Mouse (Mus musculus): ENCODE measurements at regions not wholly inside any gene's neighbourhood (a gene's known extent, or its start where the extent isn't known, plus 50 kb on each side); places are given as distances from the start of the nearest gene placed in this dataset.

DNA sequence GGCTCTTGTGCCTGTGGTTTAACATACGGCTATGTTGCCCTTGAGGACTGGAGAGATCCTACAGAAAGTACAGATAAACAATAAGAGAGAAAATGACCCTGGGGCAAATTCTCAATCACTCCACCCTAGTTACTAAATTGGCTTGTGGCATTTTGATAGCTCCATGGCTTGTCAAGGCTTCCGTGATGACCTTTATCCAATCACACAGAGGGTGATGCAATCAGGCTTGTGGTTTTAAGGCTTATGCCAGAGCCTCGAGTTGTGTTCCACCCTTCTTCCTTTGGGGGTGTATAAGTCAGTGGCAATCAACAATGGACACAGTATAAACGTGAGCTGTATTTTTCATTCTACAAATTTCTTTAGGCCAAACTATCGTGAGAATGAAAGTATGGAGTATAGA lies 513.5 kb upstream of the Slit2 start:
- intact Hi-C loops (cut with DNase I): no loop called here
- TF ChIP-seq CTCF (IDR thresholded peaks at IDR 0.05): no peak
- Histone ChIP-seq H3K27ac (no peak overlapping the region), H3K4me3 (no peak overlapping the region)
- no peak for DNase-seq (ENCODE audit: extremely low spot score in 1 of 2, low spot score in 2 of 2)

- no peak for DNase-seq (ENCODE audit: extremely low spot score in 1 of 2, low spot score in 2 of 2)
- intact Hi-C loops (cut with DNase I): no loop called here
- Histone ChIP-seq H3K27ac (no peak overlapping the region), H3K4me3 (no peak overlapping the region)
- TF ChIP-seq CTCF (IDR thresholded peaks at IDR 0.05): no peak
Observed at GRCm38 (mm10) chr5:47472027-47472825, 510.7 kb upstream of the Slit2 start.

DNA sequence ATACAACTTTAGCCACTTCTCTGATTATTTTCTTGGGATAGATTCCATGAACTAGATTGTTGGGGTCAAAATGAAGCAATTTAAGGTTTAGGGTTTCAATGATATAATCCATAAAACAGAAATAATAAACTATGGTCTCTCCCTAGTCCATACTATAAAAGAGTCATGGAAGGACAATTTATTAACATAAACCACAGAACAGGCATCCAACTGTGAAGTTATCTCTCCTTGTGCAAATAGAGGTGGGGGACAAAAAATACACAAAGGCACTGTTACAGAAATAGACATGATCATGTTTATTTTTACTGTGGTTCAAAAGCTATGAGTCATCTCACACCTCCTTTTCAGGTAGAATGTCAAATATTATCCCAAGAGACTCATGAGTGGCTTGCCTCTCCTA lies 503.0 kb upstream of the Slit2 start:
- intact Hi-C loops (cut with DNase I): no loop called here
- Histone ChIP-seq H3K4me3 (no peak overlapping the region), H3K27ac (no peak overlapping the region)
- no peak for DNase-seq (ENCODE audit: extremely low spot score in 1 of 2, low spot score in 2 of 2)
- TF ChIP-seq CTCF (IDR thresholded peaks at IDR 0.05): no peak

GRCm38 (mm10) chr5:47496218-47496617 lies 486.7 kb upstream of the Slit2 start:
- no peak for DNase-seq (ENCODE audit: extremely low spot score in 1 of 2, low spot score in 2 of 2)

DNA sequence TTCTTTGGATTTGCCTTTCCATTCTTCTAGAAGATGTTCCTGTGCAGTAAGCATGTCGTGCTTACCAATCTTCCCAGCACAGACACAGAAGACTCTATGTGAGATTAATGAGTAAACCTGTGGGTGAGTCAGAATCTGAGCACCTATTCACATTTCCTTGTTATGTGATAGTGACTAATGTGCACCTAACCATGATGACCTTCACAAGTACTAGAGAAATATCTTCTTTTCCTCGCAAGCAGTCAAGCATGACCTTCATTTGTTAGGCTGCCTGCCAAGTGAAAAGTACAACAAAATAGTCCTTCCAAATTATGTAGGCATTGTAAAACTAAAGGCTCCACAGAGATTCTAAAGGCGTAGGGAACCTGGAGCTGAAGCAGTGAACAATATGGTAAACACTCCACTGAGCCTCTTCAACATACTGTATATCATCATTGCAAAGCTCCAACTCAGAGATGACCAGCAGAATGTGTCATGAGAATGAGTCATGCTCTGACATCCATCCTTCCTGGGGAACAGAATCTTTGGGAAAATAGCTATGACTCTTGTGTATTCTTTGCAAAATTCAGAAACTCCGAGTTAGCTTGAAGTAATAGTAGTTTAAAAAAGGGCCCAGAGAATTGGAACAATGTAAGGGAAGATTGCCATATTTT lies 480.0 kb upstream of the Slit2 start:
- DNase-seq (ENCODE audit: extremely low spot score in 1 of 2, low spot score in 2 of 2): no peak
- TF ChIP-seq CTCF (IDR thresholded peaks at IDR 0.05): no peak
- Histone ChIP-seq H3K27ac (no peak overlapping the region), H3K4me3 (no peak overlapping the region)
- intact Hi-C loops (cut with DNase I): no loop called here

More at GRCm38 (mm10) chr5:47496218-47496617, 486.7 kb upstream of the Slit2 start:
- intact Hi-C loops (cut with DNase I): no loop called here
- Histone ChIP-seq H3K4me3 (no peak overlapping the region), H3K27ac (no peak overlapping the region)
- no peak for TF ChIP-seq CTCF (IDR thresholded peaks at IDR 0.05)

DNA sequence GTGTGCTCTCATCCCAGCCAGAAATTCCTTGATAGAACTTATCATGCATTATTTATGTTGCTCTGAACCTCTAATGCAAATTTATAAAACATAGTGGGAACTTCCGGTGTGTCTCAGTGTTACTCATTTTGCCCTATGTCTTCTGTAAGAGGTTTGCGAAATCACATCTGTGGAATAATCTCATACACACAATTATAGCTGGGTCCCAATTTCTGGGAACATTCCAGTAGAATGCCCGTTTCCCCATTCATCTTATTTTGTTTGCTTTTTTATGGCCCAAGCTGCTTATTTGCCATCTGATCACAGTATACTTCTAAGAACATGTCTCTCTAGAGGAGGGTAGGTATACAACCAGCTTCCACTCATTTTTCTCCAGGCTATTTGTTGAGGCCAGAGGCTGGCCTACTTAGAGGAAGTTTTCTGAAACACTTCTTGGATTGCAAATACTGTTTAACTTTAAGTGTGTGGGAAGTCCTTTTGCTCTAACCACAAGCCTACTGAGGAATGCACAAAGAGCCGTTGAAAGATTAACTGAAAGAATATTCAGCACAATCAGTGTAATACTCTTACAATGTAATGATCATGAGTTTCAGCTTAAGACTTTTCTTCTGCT lies 474.1 kb upstream of the Slit2 start:
- no peak overlapping the region for H3K4me3 ChIP-seq
- DNase-seq (ENCODE audit: extremely low spot score in 1 of 2, low spot score in 2 of 2): no peak
- no peak for TF ChIP-seq CTCF (IDR thresholded peaks at IDR 0.05)
- intact Hi-C loops (cut with DNase I): no loop called here
- no peak overlapping the region for H3K27ac ChIP-seq

GRCm38 (mm10) chr5:47522161-47522942 lies 460.6 kb upstream of the Slit2 start:
- Histone ChIP-seq H3K4me3 (no peak overlapping the region), H3K27ac (no peak overlapping the region)
- TF ChIP-seq CTCF (IDR thresholded peaks at IDR 0.05): no peak
- no peak for DNase-seq (ENCODE audit: extremely low spot score in 1 of 2, low spot score in 2 of 2)
- intact Hi-C loops (cut with DNase I): no loop called here

DNA sequence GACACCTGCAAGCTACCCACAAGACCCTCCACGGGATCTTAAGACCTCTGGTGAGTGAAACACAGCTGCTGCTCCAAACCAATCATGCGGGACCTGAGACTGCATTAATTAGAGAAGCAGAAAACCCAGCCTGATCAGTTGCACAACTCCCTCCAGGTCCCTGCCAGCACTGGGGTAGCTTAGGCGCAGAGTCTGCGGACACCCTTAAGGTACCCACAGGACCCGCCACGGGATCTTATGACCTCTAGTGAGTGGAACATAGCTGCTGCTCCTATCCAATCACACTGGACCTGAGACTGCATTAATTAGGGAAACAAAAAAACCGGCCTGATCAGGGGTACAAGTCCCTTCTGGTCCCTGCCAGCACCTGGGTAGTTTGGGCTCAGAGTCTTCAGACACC lies 454.3 kb upstream of the Slit2 start:
- Histone ChIP-seq H3K27ac (no peak overlapping the region), H3K4me3 (no peak overlapping the region)
- intact Hi-C loops (cut with DNase I): no loop called here
- TF ChIP-seq CTCF (IDR thresholded peaks at IDR 0.05): no peak
- DNase-seq (ENCODE audit: extremely low spot score in 1 of 2, low spot score in 2 of 2): no peak

DNA sequence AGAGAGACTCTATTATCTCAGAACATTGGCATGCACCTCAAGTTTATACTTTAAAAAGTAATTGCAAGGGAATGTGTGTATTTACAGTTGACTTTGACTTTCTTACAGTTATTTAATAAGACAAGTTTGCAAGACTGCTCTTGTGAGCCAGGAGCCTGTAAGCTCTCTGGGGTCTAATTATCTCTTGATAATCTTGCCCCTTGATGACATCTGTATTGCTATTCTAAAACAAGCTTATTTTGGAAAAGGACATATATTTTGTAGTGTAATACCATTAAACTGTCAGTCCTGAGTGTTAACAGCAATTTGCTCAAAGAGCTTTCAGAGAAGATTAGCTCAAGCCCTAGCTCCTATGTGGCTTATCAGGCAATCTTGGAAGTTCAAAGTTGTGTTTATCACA lies 445.4 kb upstream of the Slit2 start:
- H3K4me3 ChIP-seq: no peak overlapping the region
- DNase-seq (ENCODE audit: extremely low spot score in 1 of 2, low spot score in 2 of 2): no peak
- no peak overlapping the region for H3K27ac ChIP-seq
- TF ChIP-seq CTCF (IDR thresholded peaks at IDR 0.05): no peak
- intact Hi-C loops (cut with DNase I): no loop called here

- no peak overlapping the region for H3K4me3 ChIP-seq
- no peak for DNase-seq (ENCODE audit: extremely low spot score in 1 of 2, low spot score in 2 of 2)
- H3K27ac ChIP-seq: no peak overlapping the region
- intact Hi-C loops (cut with DNase I): no loop called here
- no peak for TF ChIP-seq CTCF (IDR thresholded peaks at IDR 0.05)
Observed at GRCm38 (mm10) chr5:47542248-47542647, 440.7 kb upstream of the Slit2 start.

DNA sequence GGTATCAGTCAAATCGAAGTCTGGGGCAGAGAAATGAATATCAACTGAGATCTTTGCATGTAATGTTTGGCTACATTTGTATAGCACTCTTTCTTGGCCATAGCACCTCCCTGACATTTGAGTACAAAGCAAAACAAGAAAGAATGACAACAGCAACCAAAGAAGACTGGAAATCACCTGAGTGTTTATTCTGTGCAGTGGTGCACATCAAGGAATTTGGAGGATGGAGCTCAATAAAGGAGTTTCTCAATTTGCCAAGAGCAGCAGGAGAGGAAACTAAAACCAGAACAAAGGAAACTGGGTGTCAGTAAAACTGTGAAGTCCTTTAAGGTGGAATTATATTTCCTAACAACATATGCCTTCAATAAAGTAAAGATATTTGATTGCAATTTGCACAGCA lies 426.2 kb upstream of the Slit2 start:
- H3K27ac ChIP-seq: no peak overlapping the region
- no peak for TF ChIP-seq CTCF (IDR thresholded peaks at IDR 0.05)
- no peak for DNase-seq (ENCODE audit: extremely low spot score in 1 of 2, low spot score in 2 of 2)
- no peak overlapping the region for H3K4me3 ChIP-seq
- intact Hi-C loops (cut with DNase I): no loop called here
